17 mouse cellular contexts compared by ENCODE assay signal in the genomic region with DNA sequence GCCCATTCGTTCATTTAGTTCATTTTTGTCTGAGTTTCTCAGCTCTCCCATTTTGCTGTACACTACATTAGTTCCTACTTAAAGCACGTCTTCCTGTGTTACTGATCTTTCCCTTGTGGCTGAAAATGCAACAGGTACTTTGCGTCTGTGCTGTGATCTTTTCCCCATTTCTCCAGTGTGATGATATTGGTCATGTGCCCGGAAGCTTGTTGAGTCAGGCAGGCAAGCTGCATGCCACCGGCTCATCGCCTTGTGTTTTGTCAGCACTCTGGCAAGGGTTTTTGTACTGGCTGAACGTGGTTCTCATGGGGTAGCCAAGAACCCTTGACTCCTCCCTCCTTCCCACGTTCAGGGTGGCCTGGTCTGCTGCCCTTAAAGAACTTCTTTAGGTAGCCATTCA. TPM values are rescaled to one million over a fixed set of nuclear protein-coding genes. Genes with fewer than 3 reads are reported as not detected.
DNase-seq lines count a peak whose midpoint lies in the region; ATAC-seq and TF ChIP-seq lines count a peak whose summit lies in the region.
"Had no signal": no experiment of that assay in that cellular context is flagged by ENCODE, and none has a peak within 500 bp of the region (broad histone marks: within the 10 kb centered on the region; RNA-seq: fewer than 3 reads in every experiment).

No protein-coding gene starts in this region.

- peaks cover 6% of the 10 kb centered on the region; the same call in 1 of the 2 replicates for H3K4me1 ChIP-seq in forebrain, embryonic 13.5 days
- no peaks in the 10 kb centered on the region for H3K4me1 ChIP-seq in forebrain, embryonic 10.5 days
- H3K4me1 ChIP-seq in liver, adult 2 months (ENCODE audit: control insufficient read depth, insufficient read depth, low read length), result peaks cover 4% of the 10 kb centered on the region
- H3K4me1 ChIP-seq in liver, embryonic 12.5 days, result no peaks in the 10 kb centered on the region
- no peaks in the 10 kb centered on the region for H3K4me1 ChIP-seq in midbrain, embryonic 11.5 days (ENCODE audit: control insufficient read depth, insufficient read depth, low read length)
- H3K4me1 ChIP-seq: embryonic facial prominence, embryonic 13.5 days had no signal

- no peak for DNase-seq in forebrain, embryonic 10.5 days (ENCODE audit: extremely low spot score, low spot score)
- DNase-seq in liver, adult 2 months (ENCODE audit: extremely low read depth, low read depth, low spot score), result peak; percentile 97
- DNase-seq in brain, adult 2 months (ENCODE audit: low read depth, low spot score), result peak; percentile 3
- peak; percentile 12 to 15 for DNase-seq in heart, postnatal 36 days
- DNase-seq in midbrain, embryonic 11.5 days (ENCODE audit: low spot score, missing footprints), result no peak
- DNase-seq in embryo, embryonic 11 days, result no peak
- DNase-seq: B cell, adult 2 months; cerebellum, adult 8-10 months; kidney, adult 9 months; lung, embryonic 14.5 days; right cerebral cortex, adult 18-20 months had no signal

- no peaks in the 10 kb centered on the region for H3K27me3 ChIP-seq in forebrain, embryonic 13.5 days
- H3K27me3 ChIP-seq in forebrain, embryonic 10.5 days (ENCODE audit: poor library complexity, severe bottlenecking), result no peaks in the 10 kb centered on the region
- no peaks in the 10 kb centered on the region for H3K27me3 ChIP-seq in liver, adult 2 months (ENCODE audit: control insufficient read depth, insufficient read depth, low read length)
- no peaks in the 10 kb centered on the region for H3K27me3 ChIP-seq in liver, embryonic 12.5 days (replicated peaks)
- H3K27me3 ChIP-seq in midbrain, embryonic 11.5 days (ENCODE audit: control insufficient read depth, insufficient read depth, low read length), result no peaks in the 10 kb centered on the region
- H3K27me3 ChIP-seq: embryonic facial prominence, embryonic 13.5 days; neural tube, embryonic 13.5 days had no signal

- no peaks in the 10 kb centered on the region for H3K79me2 ChIP-seq in liver, adult 2 months (ENCODE audit: control insufficient read depth, insufficient read depth, low read length)

- H3K27ac ChIP-seq in forebrain, embryonic 13.5 days, result no peak overlapping the region
- H3K27ac ChIP-seq in forebrain, embryonic 10.5 days, result no peak overlapping the region
- no peak overlapping the region for H3K27ac ChIP-seq in liver, adult 2 months (replicated peaks; ENCODE audit: insufficient read depth, low read depth, low read length)
- H3K27ac ChIP-seq in liver, embryonic 12.5 days, result no peak overlapping the region
- no peak overlapping the region for H3K27ac ChIP-seq in midbrain, embryonic 11.5 days (ENCODE audit: low read depth, low read length)
- H3K27ac ChIP-seq: embryonic facial prominence, embryonic 13.5 days; neural tube, embryonic 13.5 days had no signal

- peak; percentile 48; the same call in 1 of the 2 replicates for ATAC-seq in forebrain, embryonic 13.5 days
- no peak for ATAC-seq in liver, embryonic 12.5 days
- ATAC-seq in midbrain, embryonic 11.5 days (ENCODE audit: low FRiP score), result no peak
- ATAC-seq: midbrain, embryonic 16.5 days had no signal

- H3K4me2 ChIP-seq in forebrain, embryonic 13.5 days, result no peak overlapping the region
- H3K4me2 ChIP-seq in liver, embryonic 12.5 days, result no peak overlapping the region
- H3K4me2 ChIP-seq in midbrain, embryonic 11.5 days, result no peak overlapping the region
- H3K4me2 ChIP-seq: embryonic facial prominence, embryonic 13.5 days; lung, embryonic 14.5 days; neural tube, embryonic 13.5 days had no signal

- H3K9ac ChIP-seq in forebrain, embryonic 13.5 days, result no peak overlapping the region
- H3K9ac ChIP-seq in liver, adult 2 months (ENCODE audit: low read depth, low read length), result no peak overlapping the region
- H3K9ac ChIP-seq in liver, embryonic 12.5 days, result no peak overlapping the region
- no peak overlapping the region for H3K9ac ChIP-seq in midbrain, embryonic 11.5 days (ENCODE audit: low read length)
- H3K9ac ChIP-seq: embryonic facial prominence, embryonic 13.5 days; lung, embryonic 14.5 days; neural tube, embryonic 13.5 days had no signal

- intact Hi-C loops in heart, postnatal 36 days (cut with DNase I), result no loop called here

- H3K4me3 ChIP-seq in forebrain, embryonic 13.5 days, result no peak overlapping the region
- no peak overlapping the region for H3K4me3 ChIP-seq in forebrain, embryonic 10.5 days
- no peak overlapping the region for H3K4me3 ChIP-seq in liver, adult 2 months (ENCODE audit: insufficient read depth, low read depth, low read length)
- no peak overlapping the region for H3K4me3 ChIP-seq in liver, embryonic 12.5 days
- H3K4me3 ChIP-seq in midbrain, embryonic 11.5 days (ENCODE audit: low read depth, low read length), result no peak overlapping the region
- H3K4me3 ChIP-seq: embryonic facial prominence, embryonic 13.5 days; neural tube, embryonic 13.5 days had no signal

- no peaks in the 10 kb centered on the region for H3K9me3 ChIP-seq in forebrain, embryonic 13.5 days (replicated peaks)
- H3K9me3 ChIP-seq in forebrain, embryonic 10.5 days, result no peaks in the 10 kb centered on the region
- H3K9me3 ChIP-seq in liver, embryonic 12.5 days (replicated peaks), result no peaks in the 10 kb centered on the region
- H3K9me3 ChIP-seq in midbrain, embryonic 11.5 days (ENCODE audit: control insufficient read depth, low read length), result no peaks in the 10 kb centered on the region
- H3K9me3 ChIP-seq: embryonic facial prominence, embryonic 13.5 days; neural tube, embryonic 13.5 days had no signal

- no peak for TF ChIP-seq POLR2A in liver, adult 2 months (IDR thresholded peaks at IDR 0.05; ENCODE audit: extremely low read depth, insufficient read depth, low read length)

- no peaks in the 10 kb centered on the region for H3K36me3 ChIP-seq in forebrain, embryonic 13.5 days (ENCODE audit: poor library complexity, severe bottlenecking)
- no peaks in the 10 kb centered on the region for H3K36me3 ChIP-seq in forebrain, embryonic 10.5 days (replicated peaks)
- no peaks in the 10 kb centered on the region for H3K36me3 ChIP-seq in liver, adult 2 months (ENCODE audit: control insufficient read depth, insufficient read depth, low read length)
- H3K36me3 ChIP-seq in liver, embryonic 12.5 days, result no peaks in the 10 kb centered on the region
- H3K36me3 ChIP-seq in midbrain, embryonic 11.5 days (ENCODE audit: control insufficient read depth, insufficient read depth, low read length), result no peaks in the 10 kb centered on the region
- H3K36me3 ChIP-seq: embryonic facial prominence, embryonic 13.5 days; neural tube, embryonic 13.5 days had no signal

- TF ChIP-seq CTCF in liver, adult 2 months (IDR thresholded peaks at IDR 0.05; ENCODE audit: low read depth, low read length), result no peak

- 72% methylated on average over 8 of the region's 8 CpGs for WGBS in forebrain, embryonic 13.5 days
- WGBS in forebrain, embryonic 10.5 days, result 80% methylated on average over 8 of the region's 8 CpGs
- WGBS in liver, adult 2 months, result 25% methylated on average over 8 of the region's 8 CpGs
- 72% methylated on average over 8 of the region's 8 CpGs for WGBS in liver, embryonic 12.5 days (ENCODE audit: insufficient replicate concordance)
- 74% methylated on average over 8 of the region's 8 CpGs for WGBS in midbrain, embryonic 11.5 days

RNA-seq across cellular contexts. Expression of a gene that starts 1.7 kb away (rescaled TPM):
- 0.76 and 1.4 TPM in 2 replicates for polyA plus RNA-seq in forebrain, embryonic 13.5 days (2015; fragmentation: Nextera tagmentation; extraction: Ambion mirVana)
- polyA plus RNA-seq in forebrain, embryonic 10.5 days (2016; fragmentation: Nextera tagmentation; extraction: Ambion mirVana), result 3.8 TPM in 2 replicates
- total RNA-seq in liver, adult 2 months (2014; rRNA removed), result 118 and 125 TPM in 2 replicates
- polyA plus RNA-seq in liver, adult 2 months (2012; rRNA removed), result 13.8 and 21.4 TPM in 2 replicates
- 8.9 and 10.1 TPM in 2 replicates for polyA plus RNA-seq in liver, embryonic 12.5 days (2016; fragmentation: Nextera tagmentation; extraction: Ambion mirVana)
- 10 to 100 TPM; 10.4 to 16.3 TPM for total RNA-seq in heart, postnatal 36 days (2021)
- polyA plus RNA-seq in midbrain, embryonic 11.5 days (2014; fragmentation: Nextera tagmentation; extraction: Ambion mirVana), result 4.1 and 5.1 TPM in 2 replicates
- total RNA-seq: MEL had no signal

Comparison
In these comparisons a context has a peak if more than half of its experiments do, and no peak if none do; other contexts are left out.
1. DNase-seq: peak in liver, adult 2 months (single experiment), brain, adult 2 months (single experiment) and heart, postnatal 36 days (2 of 2); none in forebrain, embryonic 10.5 days (single experiment), midbrain, embryonic 11.5 days (single experiment) and embryo, embryonic 11 days (single experiment).